Mouse (Mus musculus) cerebellum, adult 2 months (tissue): ENCODE measurements around the gene Fbxo17.

Experiments used
- CTCF ChIP-seq: fragments of 200-500 bp; IDR thresholded peaks from 2 replicates; pipeline ENCODE4 v1.5.1; 2011; ENCODE audit warnings: low read depth, mild to moderate bottlenecking, control low read depth, low read length, moderate library complexity, borderline replicate concordance; ENCODE audit not compliant: insufficient read depth
- POLR2A ChIP-seq: fragments of 200-500 bp; IDR thresholded peaks from 2 replicates; pipeline ENCODE4 v1.6.1; 2011; ENCODE audit warnings: low read length, control low read depth, borderline replicate concordance; ENCODE audit not compliant: insufficient read depth

- TF ChIP-seq POLR2A (no peak), CTCF (no peak)
These were observed 24.3 kb downstream of the Fbxo17 start for GRCm38 (mm10) chr7:28740949-28741348.
